Mouse (Mus musculus) kidney, adult 2 months (tissue): Measurements from ENCODE around the gene Ky.

Experiments
- CTCF ChIP-seq: fragments of 200-500 bp; conservative IDR thresholded peaks from 2 replicates; pipeline ENCODE4 v1.5.1; 2011; ENCODE audit warnings: low read depth, mild to moderate bottlenecking, control low read depth, low read length, moderate library complexity, mixed read lengths; ENCODE audit not compliant: insufficient read depth, insufficient read length
- POLR2A ChIP-seq: fragments of 200-500 bp; IDR thresholded peaks from one replicate; pipeline ENCODE4 v1.6.1; 2011; ENCODE audit warnings: low read depth, low read length, control low read depth

GRCm38 (mm10) chr9:102542540-102542939 lies 37.0 kb downstream of the Ky start:
- TF ChIP-seq CTCF (no peak), POLR2A (no peak)
